Mouse (Mus musculus): ENCODE measurements around the gene Dok5. TPM values are rescaled to one million over a fixed set of nuclear protein-coding genes. Genes with fewer than 3 reads are reported as not detected.
A peak's percentile ranks its signal among the peaks of the same experiment; 100 is the strongest.

Dok5 gene
- polyA plus RNA-seq, 1 experiment = 35.0 TPM

- DNase-seq (ENCODE audit: low read depth) = no peak
- TF ChIP-seq CTCF (IDR thresholded peaks at IDR 0.05; ENCODE audit: borderline replicate concordance, extremely low read depth, insufficient read depth, insufficient read length) (no peak), POLR2A (IDR thresholded peaks at IDR 0.05; ENCODE audit: borderline replicate concordance, extremely low read depth, insufficient read depth, insufficient read length, poor library complexity, severe bottlenecking) (no peak)
Observed at GRCm38 (mm10) chr2:170771555-170771954, 39.9 kb downstream of the Dok5 start.

GRCm38 (mm10) chr2:170772126-170772884, 40.7 kb downstream of the Dok5 start:
- TF ChIP-seq CTCF (IDR thresholded peaks at IDR 0.05; ENCODE audit: borderline replicate concordance, extremely low read depth, insufficient read depth, insufficient read length) = no peak
- no peak for TF ChIP-seq POLR2A (IDR thresholded peaks at IDR 0.05; ENCODE audit: borderline replicate concordance, extremely low read depth, insufficient read depth, insufficient read length, poor library complexity, severe bottlenecking)
- DNase-seq (ENCODE audit: low read depth) = peak; percentile 94

GRCm38 (mm10) chr2:170772885-170773270, 41.3 kb downstream of the Dok5 start:
- TF ChIP-seq CTCF (IDR thresholded peaks at IDR 0.05; ENCODE audit: borderline replicate concordance, extremely low read depth, insufficient read depth, insufficient read length) (no peak), POLR2A (IDR thresholded peaks at IDR 0.05; ENCODE audit: borderline replicate concordance, extremely low read depth, insufficient read depth, insufficient read length, poor library complexity, severe bottlenecking) (no peak)
- DNase-seq (ENCODE audit: low read depth) = peak; percentile 78

GRCm38 (mm10) chr2:170775577-170775976, 44.0 kb downstream of the Dok5 start:
- no peak for DNase-seq (ENCODE audit: low read depth)
- TF ChIP-seq POLR2A (IDR thresholded peaks at IDR 0.05; ENCODE audit: borderline replicate concordance, extremely low read depth, insufficient read depth, insufficient read length, poor library complexity, severe bottlenecking) (no peak), CTCF (IDR thresholded peaks at IDR 0.05; ENCODE audit: borderline replicate concordance, extremely low read depth, insufficient read depth, insufficient read length) (no peak)

- no peak for DNase-seq (ENCODE audit: low read depth)
- no peak for TF ChIP-seq POLR2A (IDR thresholded peaks at IDR 0.05; ENCODE audit: borderline replicate concordance, extremely low read depth, insufficient read depth, insufficient read length, poor library complexity, severe bottlenecking)
- no peak for TF ChIP-seq CTCF (IDR thresholded peaks at IDR 0.05; ENCODE audit: borderline replicate concordance, extremely low read depth, insufficient read depth, insufficient read length)
Observed at GRCm38 (mm10) chr2:170776107-170776506, 44.5 kb downstream of the Dok5 start.

- no peak for DNase-seq (ENCODE audit: low read depth)
- TF ChIP-seq CTCF (IDR thresholded peaks at IDR 0.05; ENCODE audit: borderline replicate concordance, extremely low read depth, insufficient read depth, insufficient read length) (no peak), POLR2A (IDR thresholded peaks at IDR 0.05; ENCODE audit: borderline replicate concordance, extremely low read depth, insufficient read depth, insufficient read length, poor library complexity, severe bottlenecking) (no peak)
Observed at GRCm38 (mm10) chr2:170777572-170777971, 46.0 kb downstream of the Dok5 start.

GRCm38 (mm10) chr2:170780010-170780750, 48.6 kb downstream of the Dok5 start:
- TF ChIP-seq CTCF (IDR thresholded peaks at IDR 0.05; ENCODE audit: borderline replicate concordance, extremely low read depth, insufficient read depth, insufficient read length) (no peak), POLR2A (IDR thresholded peaks at IDR 0.05; ENCODE audit: borderline replicate concordance, extremely low read depth, insufficient read depth, insufficient read length, poor library complexity, severe bottlenecking) (no peak)
- DNase-seq (ENCODE audit: low read depth) = no peak

- no peak for DNase-seq (ENCODE audit: low read depth)
- TF ChIP-seq CTCF (IDR thresholded peaks at IDR 0.05; ENCODE audit: borderline replicate concordance, extremely low read depth, insufficient read depth, insufficient read length) (no peak), POLR2A (IDR thresholded peaks at IDR 0.05; ENCODE audit: borderline replicate concordance, extremely low read depth, insufficient read depth, insufficient read length, poor library complexity, severe bottlenecking) (no peak)
Observed at GRCm38 (mm10) chr2:170788101-170788500, 56.5 kb downstream of the Dok5 start.

GRCm38 (mm10) chr2:170791332-170792017, 59.9 kb downstream of the Dok5 start:
- peak; percentile 88 for DNase-seq (ENCODE audit: low read depth)
- TF ChIP-seq POLR2A (IDR thresholded peaks at IDR 0.05; ENCODE audit: borderline replicate concordance, extremely low read depth, insufficient read depth, insufficient read length, poor library complexity, severe bottlenecking) (no peak), CTCF (IDR thresholded peaks at IDR 0.05; ENCODE audit: borderline replicate concordance, extremely low read depth, insufficient read depth, insufficient read length) (no peak)

GRCm38 (mm10) chr2:170795242-170795641, 63.6 kb downstream of the Dok5 start:
- no peak for DNase-seq (ENCODE audit: low read depth)
- TF ChIP-seq CTCF (IDR thresholded peaks at IDR 0.05; ENCODE audit: borderline replicate concordance, extremely low read depth, insufficient read depth, insufficient read length) = peak; percentile 32; the same call in 1 of the 2 replicates
- TF ChIP-seq POLR2A (IDR thresholded peaks at IDR 0.05; ENCODE audit: borderline replicate concordance, extremely low read depth, insufficient read depth, insufficient read length, poor library complexity, severe bottlenecking) = no peak

GRCm38 (mm10) chr2:170802984-170803383, 71.4 kb downstream of the Dok5 start:
- TF ChIP-seq POLR2A (IDR thresholded peaks at IDR 0.05; ENCODE audit: borderline replicate concordance, extremely low read depth, insufficient read depth, insufficient read length, poor library complexity, severe bottlenecking) (no peak), CTCF (IDR thresholded peaks at IDR 0.05; ENCODE audit: borderline replicate concordance, extremely low read depth, insufficient read depth, insufficient read length) (no peak)
- DNase-seq (ENCODE audit: low read depth) = no peak

All from brain, embryonic 14.5 days (tissue).